In the genomic region with DNA sequence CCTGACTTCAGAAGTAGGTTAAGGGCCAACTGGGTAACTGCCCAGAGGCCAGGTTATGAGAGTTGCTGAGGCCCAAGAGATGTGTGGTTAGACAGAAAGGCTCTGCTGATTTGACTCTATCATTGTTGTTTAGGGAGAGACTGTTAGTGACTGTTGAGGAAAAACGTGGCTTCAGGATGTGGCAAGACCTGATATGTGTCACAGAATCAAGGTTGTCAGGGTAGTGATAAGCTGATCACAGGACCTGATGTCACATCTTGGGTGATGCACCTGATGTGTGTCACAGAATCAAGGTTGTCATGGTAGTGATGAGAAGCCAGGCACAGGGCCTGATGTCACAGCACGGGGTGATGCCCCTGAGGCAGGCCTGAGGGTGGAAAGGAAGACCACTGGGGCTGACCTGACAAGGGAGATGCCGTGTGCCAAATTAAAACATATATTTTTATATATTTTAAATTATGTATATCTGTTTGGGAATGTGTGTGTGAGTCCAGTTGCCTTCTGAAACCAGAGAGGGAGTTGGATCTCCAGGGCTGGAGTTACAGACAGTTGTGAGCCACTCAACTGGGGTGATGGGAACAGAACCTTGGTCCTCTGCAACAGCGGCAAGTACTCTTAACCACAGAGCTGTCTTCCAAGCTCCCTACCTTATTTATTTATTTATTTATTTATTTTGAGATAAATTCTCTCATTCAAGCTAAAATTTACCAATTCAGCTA, we compare ENCODE assay signal across 17 mouse cellular contexts.
"Had no signal": no experiment of that assay in that cellular context is flagged by ENCODE, and none has a peak within 500 bp of the region (broad histone marks: within the 10 kb centered on the region; RNA-seq: fewer than 3 reads in every experiment).

No protein-coding gene starts in this region.

- H3K27ac ChIP-seq: kidney, embryonic 15.5 days; left cerebral cortex, adult 2 months; limb, embryonic 12.5 days; liver, embryonic 13.5 days; lung, embryonic 15.5 days; macrophage; midbrain, embryonic 12.5 days; stomach, embryonic 15.5 days had no signal

- H3K9ac ChIP-seq: kidney, embryonic 15.5 days; limb, embryonic 12.5 days; liver, embryonic 13.5 days; liver, postnatal 0 days; lung, embryonic 15.5 days; midbrain, embryonic 12.5 days; stomach, embryonic 15.5 days had no signal

- ATAC-seq: liver, postnatal 0 days had no signal

- H3K36me3 ChIP-seq: kidney, embryonic 15.5 days; limb, embryonic 12.5 days; liver, embryonic 13.5 days; lung, embryonic 15.5 days; midbrain, embryonic 12.5 days; stomach, embryonic 15.5 days had no signal

- H3K27me3 ChIP-seq: kidney, embryonic 15.5 days; limb, embryonic 12.5 days; liver, embryonic 13.5 days; lung, embryonic 15.5 days; midbrain, embryonic 12.5 days; stomach, embryonic 15.5 days had no signal

- H3K4me1 ChIP-seq: kidney, embryonic 15.5 days; liver, embryonic 13.5 days; lung, embryonic 15.5 days; stomach, embryonic 15.5 days had no signal

- H3K4me3 ChIP-seq: kidney, embryonic 15.5 days; left cerebral cortex, adult 2 months; limb, embryonic 12.5 days; liver, embryonic 13.5 days; lung, embryonic 15.5 days; megakaryocyte, embryonic 14.5 days; midbrain, embryonic 12.5 days; stomach, embryonic 15.5 days had no signal

- H3K4me2 ChIP-seq: kidney, embryonic 15.5 days; limb, embryonic 12.5 days; liver, embryonic 13.5 days; lung, embryonic 15.5 days; midbrain, embryonic 12.5 days; stomach, embryonic 15.5 days had no signal

- H3K9me3 ChIP-seq: kidney, embryonic 15.5 days; limb, embryonic 12.5 days; liver, embryonic 13.5 days; lung, embryonic 15.5 days; midbrain, embryonic 12.5 days; stomach, embryonic 15.5 days had no signal

- DNase-seq: kidney, adult 2 months; kidney, postnatal 14 days; liver; liver, embryonic 13.5 days; liver, postnatal 0 days; lung, postnatal 14 days; right cerebral cortex, postnatal 14 days; thymus, adult 2 months; thymus, postnatal 25 days had no signal
